Mouse (Mus musculus): Measurements from ENCODE around the gene Mme. TPM values are rescaled to one million over a fixed set of nuclear protein-coding genes. Genes with fewer than 3 reads are reported as not detected.

The Mme gene
- polyA plus RNA-seq, 1 experiment from 2014 or later, result 6.3 TPM

- no peaks in the 10 kb centered on the region for H3K36me3 ChIP-seq
- no peaks in the 10 kb centered on the region for H3K4me1 ChIP-seq (replicated peaks)
- H3K9ac ChIP-seq, result no peak overlapping the region
- WGBS, result 10% methylated on average over 6 of the region's 6 CpGs
- no peaks in the 10 kb centered on the region for H3K9me3 ChIP-seq
- no peak overlapping the region for H3K27ac ChIP-seq
- H3K27me3 ChIP-seq (replicated peaks), result 0 out of 2 replicates have a peak, but pooled peaks cover 3% of the 10 kb centered on the region
- H3K4me3 ChIP-seq (replicated peaks), result no peak overlapping the region
- ATAC-seq, result peak; percentile 44; the same call in 1 of the 2 replicates
- no peak overlapping the region for H3K4me2 ChIP-seq (replicated peaks)
Measured at GRCm38 (mm10) chr3:63297787-63298186, 56.5 kb downstream of the Mme start.

- Histone ChIP-seq H3K4me3 (replicated peaks) (no peak overlapping the region), H3K27me3 (replicated peaks) (no peaks in the 10 kb centered on the region), H3K27ac (no peak overlapping the region), H3K36me3 (no peaks in the 10 kb centered on the region), H3K4me2 (replicated peaks) (no peak overlapping the region), H3K9ac (no peak overlapping the region), H3K9me3 (no peaks in the 10 kb centered on the region), H3K4me1 (replicated peaks) (no peaks in the 10 kb centered on the region)
- ATAC-seq, result no peak
- WGBS, result 80% methylated on average over 7 of the region's 7 CpGs
Measured at GRCm38 (mm10) chr3:63315211-63315760, 73.9 kb downstream of the Mme start.

GRCm38 (mm10) chr3:63317496-63317895, 76.2 kb downstream of the Mme start:
- no peak overlapping the region for H3K27ac ChIP-seq
- no peaks in the 10 kb centered on the region for H3K27me3 ChIP-seq (replicated peaks)
- no peak for ATAC-seq
- no peak overlapping the region for H3K4me2 ChIP-seq (replicated peaks)
- H3K4me1 ChIP-seq (replicated peaks), result no peaks in the 10 kb centered on the region
- WGBS, result 52% methylated on average over 3 of the region's 3 CpGs
- no peak overlapping the region for H3K4me3 ChIP-seq (replicated peaks)
- H3K36me3 ChIP-seq, result no peaks in the 10 kb centered on the region
- H3K9me3 ChIP-seq, result no peaks in the 10 kb centered on the region
- H3K9ac ChIP-seq, result no peak overlapping the region

GRCm38 (mm10) chr3:63325615-63326014, 84.3 kb downstream of the Mme start:
- ATAC-seq, result no peak
- Histone ChIP-seq H3K27ac (no peak overlapping the region), H3K36me3 (no peaks in the 10 kb centered on the region), H3K9me3 (no peaks in the 10 kb centered on the region), H3K4me3 (replicated peaks) (no peak overlapping the region), H3K27me3 (replicated peaks) (no peaks in the 10 kb centered on the region), H3K4me1 (replicated peaks) (no peaks in the 10 kb centered on the region), H3K9ac (no peak overlapping the region), H3K4me2 (replicated peaks) (no peak overlapping the region)
- WGBS, result 74% methylated on average over 2 of the region's 2 CpGs

- no peak overlapping the region for H3K9ac ChIP-seq
- no peak for ATAC-seq
- 68% methylated on average over 2 of the region's 2 CpGs for WGBS
Measured at GRCm38 (mm10) chr3:63340110-63340509, 98.8 kb downstream of the Mme start.

GRCm38 (mm10) chr3:63340546-63340945, 99.2 kb downstream of the Mme start:
- peak; percentile 59 for ATAC-seq
- no peak overlapping the region for H3K4me3 ChIP-seq (replicated peaks)
- H3K27me3 ChIP-seq (replicated peaks), result no peaks in the 10 kb centered on the region
- H3K27ac ChIP-seq, result no peak overlapping the region
- no peaks in the 10 kb centered on the region for H3K4me1 ChIP-seq (replicated peaks)
- H3K4me2 ChIP-seq (replicated peaks), result no peak overlapping the region
- no peaks in the 10 kb centered on the region for H3K9me3 ChIP-seq
- H3K36me3 ChIP-seq, result no peaks in the 10 kb centered on the region
- no peak overlapping the region for H3K9ac ChIP-seq
- 78% methylated on average over 3 of the region's 3 CpGs for WGBS

More at GRCm38 (mm10) chr3:63340110-63340509, 98.8 kb downstream of the Mme start:
- Histone ChIP-seq H3K4me3 (replicated peaks) (no peak overlapping the region), H3K4me1 (replicated peaks) (no peaks in the 10 kb centered on the region), H3K36me3 (no peaks in the 10 kb centered on the region), H3K4me2 (replicated peaks) (no peak overlapping the region), H3K27me3 (replicated peaks) (no peaks in the 10 kb centered on the region), H3K27ac (no peak overlapping the region), H3K9me3 (no peaks in the 10 kb centered on the region)

- ATAC-seq, result no peak
- Histone ChIP-seq H3K36me3 (no peaks in the 10 kb centered on the region), H3K4me2 (replicated peaks) (no peak overlapping the region), H3K27me3 (replicated peaks) (no peaks in the 10 kb centered on the region), H3K9ac (no peak overlapping the region), H3K4me3 (replicated peaks) (no peak overlapping the region), H3K9me3 (no peaks in the 10 kb centered on the region), H3K4me1 (replicated peaks) (no peaks in the 10 kb centered on the region), H3K27ac (no peak overlapping the region)
- WGBS, result 95% methylated on average over 4 of the region's 4 CpGs
Measured at GRCm38 (mm10) chr3:63341481-63341880, 100.1 kb downstream of the Mme start.

- Histone ChIP-seq H3K4me1 (replicated peaks) (no peaks in the 10 kb centered on the region), H3K4me2 (replicated peaks) (no peak overlapping the region), H3K9me3 (no peaks in the 10 kb centered on the region), H3K4me3 (replicated peaks) (no peak overlapping the region), H3K9ac (no peak overlapping the region), H3K27me3 (replicated peaks) (no peaks in the 10 kb centered on the region), H3K27ac (no peak overlapping the region), H3K36me3 (no peaks in the 10 kb centered on the region)
- ATAC-seq, result no peak
- 88% methylated on average over 5 of the region's 5 CpGs for WGBS
Measured at GRCm38 (mm10) chr3:63344998-63345397, 103.7 kb downstream of the Mme start.

- 80% methylated on average over 2 of the region's 2 CpGs for WGBS
- no peaks in the 10 kb centered on the region for H3K9me3 ChIP-seq
- H3K27ac ChIP-seq, result no peak overlapping the region
- no peaks in the 10 kb centered on the region for H3K4me1 ChIP-seq (replicated peaks)
- H3K27me3 ChIP-seq (replicated peaks), result no peaks in the 10 kb centered on the region
- no peak for ATAC-seq
- no peaks in the 10 kb centered on the region for H3K36me3 ChIP-seq
- no peak overlapping the region for H3K9ac ChIP-seq
- H3K4me3 ChIP-seq (replicated peaks), result no peak overlapping the region
- H3K4me2 ChIP-seq (replicated peaks), result no peak overlapping the region
Measured at GRCm38 (mm10) chr3:63348893-63349426, 107.6 kb downstream of the Mme start.

- Histone ChIP-seq H3K27ac (no peak overlapping the region), H3K27me3 (replicated peaks) (no peaks in the 10 kb centered on the region), H3K9ac (no peak overlapping the region), H3K4me2 (replicated peaks) (no peak overlapping the region), H3K4me1 (replicated peaks) (no peaks in the 10 kb centered on the region), H3K4me3 (replicated peaks) (no peak overlapping the region), H3K36me3 (no peaks in the 10 kb centered on the region), H3K9me3 (no peaks in the 10 kb centered on the region)
- no peak for ATAC-seq
- 66% methylated on average over 4 of the region's 4 CpGs for WGBS
Measured at GRCm38 (mm10) chr3:63350242-63350641, 108.9 kb downstream of the Mme start.

- H3K27ac ChIP-seq, result no peak overlapping the region
- H3K4me3 ChIP-seq (replicated peaks), result no peak overlapping the region
Measured at GRCm38 (mm10) chr3:63350704-63351103, 109.4 kb downstream of the Mme start.

GRCm38 (mm10) chr3:63351680-63352260, 110.4 kb downstream of the Mme start:
- Histone ChIP-seq H3K27me3 (replicated peaks) (no peaks in the 10 kb centered on the region), H3K36me3 (no peaks in the 10 kb centered on the region), H3K4me2 (replicated peaks) (no peak overlapping the region), H3K9me3 (no peaks in the 10 kb centered on the region), H3K9ac (no peak overlapping the region), H3K4me1 (replicated peaks) (no peaks in the 10 kb centered on the region), H3K27ac (no peak overlapping the region), H3K4me3 (replicated peaks) (no peak overlapping the region)
- no peak for ATAC-seq
- 91% methylated on average over 1 of the region's 1 CpGs for WGBS

More at GRCm38 (mm10) chr3:63350704-63351103, 109.4 kb downstream of the Mme start:
- no peak overlapping the region for H3K4me2 ChIP-seq (replicated peaks)
- WGBS, result 36% methylated on average over 3 of the region's 3 CpGs
- no peak overlapping the region for H3K9ac ChIP-seq
- no peaks in the 10 kb centered on the region for H3K36me3 ChIP-seq
- no peaks in the 10 kb centered on the region for H3K9me3 ChIP-seq
- peak; percentile 59; the same call in 1 of the 2 replicates for ATAC-seq
- H3K4me1 ChIP-seq (replicated peaks), result no peaks in the 10 kb centered on the region
- no peaks in the 10 kb centered on the region for H3K27me3 ChIP-seq (replicated peaks)

- Histone ChIP-seq H3K9ac (no peak overlapping the region), H3K4me2 (replicated peaks) (no peak overlapping the region), H3K4me3 (replicated peaks) (no peak overlapping the region), H3K4me1 (replicated peaks) (no peaks in the 10 kb centered on the region), H3K27ac (no peak overlapping the region), H3K9me3 (no peaks in the 10 kb centered on the region), H3K27me3 (replicated peaks) (no peaks in the 10 kb centered on the region), H3K36me3 (no peaks in the 10 kb centered on the region)
- peak; percentile 75 for ATAC-seq
- 75% methylated on average over 1 of the region's 1 CpGs for WGBS
Measured at GRCm38 (mm10) chr3:63359512-63359911, 118.2 kb downstream of the Mme start.
